Mouse (Mus musculus): ENCODE measurements around the gene Cfap299. TPM values are rescaled to one million over a fixed set of nuclear protein-coding genes. Genes with fewer than 3 reads are reported as not detected.

The Cfap299 gene
- polyA plus RNA-seq, 1 experiment from 2014 or later: not detected

DNA sequence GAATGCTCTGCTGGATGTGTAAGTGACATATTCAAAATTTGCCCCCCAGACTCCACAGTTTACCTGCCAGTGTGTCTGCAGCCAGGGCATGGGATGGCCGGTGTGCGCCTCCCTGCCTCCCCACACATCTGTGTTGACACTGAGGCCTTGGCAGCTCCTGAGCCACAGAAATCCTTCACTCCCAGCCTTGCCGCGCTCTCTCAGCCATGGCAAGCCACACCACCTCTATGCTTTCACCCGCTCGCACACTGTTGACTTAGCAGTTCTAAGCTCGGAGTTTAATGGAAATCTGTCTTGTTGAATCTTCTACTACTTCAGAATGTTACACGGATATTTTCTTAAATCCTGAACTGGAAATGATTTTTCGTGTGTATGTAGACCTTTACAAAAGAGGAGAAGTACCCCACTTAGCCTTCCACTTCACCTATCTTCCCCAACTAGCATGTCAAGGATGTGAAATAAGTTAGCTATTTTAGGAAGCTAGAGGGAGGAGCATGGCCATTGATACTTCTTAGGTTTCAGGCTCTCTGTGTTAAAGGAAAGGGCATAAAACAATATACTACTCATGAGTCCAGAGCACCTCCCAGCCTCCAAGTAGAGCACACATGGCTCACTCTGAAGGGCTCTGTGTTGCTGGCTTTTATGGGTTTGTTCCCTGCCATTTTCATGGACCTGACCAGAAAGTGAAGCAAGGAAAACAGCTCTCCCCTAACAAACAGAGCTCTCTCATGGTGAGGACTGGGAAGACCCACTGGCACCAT is 87.5 kb downstream of the Cfap299 start:
- no peak overlapping the region for H3K9ac ChIP-seq (ENCODE audit: low read length)
- no peaks in the 10 kb centered on the region for H3K9me3 ChIP-seq (ENCODE audit: control insufficient read depth, low read length)
- no peaks in the 10 kb centered on the region for H3K4me1 ChIP-seq (replicated peaks; ENCODE audit: control insufficient read depth, insufficient read depth, low read length)
- H3K27ac ChIP-seq (ENCODE audit: low read depth): no peak overlapping the region
- no peak overlapping the region for H3K4me3 ChIP-seq (ENCODE audit: low read depth, low read length)
- WGBS: 85% methylated on average over 9 of the region's 9 CpGs
- H3K4me2 ChIP-seq (ENCODE audit: low read length): no peak overlapping the region
- no peak for ATAC-seq (replicated peaks; ENCODE audit: low FRiP score, low TSS enrichment, low read depth)
- no peaks in the 10 kb centered on the region for H3K36me3 ChIP-seq (ENCODE audit: control insufficient read depth, insufficient read depth, low read length)
- H3K27me3 ChIP-seq (replicated peaks; ENCODE audit: control insufficient read depth, insufficient read depth, low read length): no peaks in the 10 kb centered on the region
- no peak for DNase-seq (ENCODE audit: low spot score)

DNA sequence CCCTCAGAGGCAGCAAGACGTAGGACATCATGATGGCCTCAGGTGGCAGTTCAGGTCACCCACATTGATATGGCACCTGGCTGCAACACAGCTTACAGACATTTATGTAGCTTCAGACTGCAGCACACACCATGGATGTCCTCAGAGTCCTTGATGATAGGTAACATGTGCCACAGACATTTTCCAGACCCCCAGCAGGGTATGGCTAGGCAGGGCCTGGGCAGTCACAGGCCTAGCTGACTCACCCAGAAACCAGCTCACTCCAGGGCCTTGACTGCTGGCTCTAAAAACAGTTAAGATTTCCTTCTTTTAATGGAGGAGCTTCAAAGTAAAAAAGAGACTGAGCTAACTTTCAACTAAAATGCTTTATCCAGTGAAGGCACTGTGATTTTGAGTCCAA is 95.9 kb downstream of the Cfap299 start:
- Histone ChIP-seq H3K27me3 (replicated peaks; ENCODE audit: control insufficient read depth, insufficient read depth, low read length) (no peaks in the 10 kb centered on the region), H3K4me3 (ENCODE audit: low read depth, low read length) (no peak overlapping the region), H3K4me1 (replicated peaks; ENCODE audit: control insufficient read depth, insufficient read depth, low read length) (no peaks in the 10 kb centered on the region), H3K4me2 (ENCODE audit: low read length) (no peak overlapping the region), H3K9me3 (ENCODE audit: control insufficient read depth, low read length) (no peaks in the 10 kb centered on the region), H3K27ac (ENCODE audit: low read depth) (no peak overlapping the region), H3K9ac (ENCODE audit: low read length) (no peak overlapping the region), H3K36me3 (ENCODE audit: control insufficient read depth, insufficient read depth, low read length) (no peaks in the 10 kb centered on the region)
- ATAC-seq (replicated peaks; ENCODE audit: low FRiP score, low TSS enrichment, low read depth) (no peak), DNase-seq (ENCODE audit: low spot score) (no peak)
- WGBS: 84% methylated on average over 1 of the region's 1 CpGs

DNA sequence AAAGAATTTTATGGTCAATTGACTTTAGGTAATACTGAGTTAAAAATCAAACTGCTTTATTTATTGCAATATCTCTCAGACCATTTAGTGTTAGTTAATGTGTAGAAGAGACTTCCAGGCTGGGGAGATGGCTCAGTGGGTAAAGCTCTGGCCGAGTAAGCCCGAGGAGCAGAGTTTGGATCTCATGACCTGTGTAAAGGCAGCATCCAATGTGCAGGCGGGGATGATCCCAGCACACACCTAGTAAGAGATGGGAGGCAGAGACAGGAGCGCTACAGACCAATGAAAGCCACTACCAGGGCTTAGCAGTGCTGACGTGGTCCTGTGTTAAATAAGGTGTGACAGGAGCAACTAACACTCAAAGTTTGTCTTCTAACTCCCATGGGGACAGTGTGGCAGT is 97.0 kb downstream of the Cfap299 start:
- DNase-seq (ENCODE audit: low spot score): no peak
- H3K36me3 ChIP-seq (ENCODE audit: control insufficient read depth, insufficient read depth, low read length): no peaks in the 10 kb centered on the region
- H3K27me3 ChIP-seq (replicated peaks; ENCODE audit: control insufficient read depth, insufficient read depth, low read length): no peaks in the 10 kb centered on the region
- H3K9ac ChIP-seq (ENCODE audit: low read length): no peak overlapping the region
- H3K27ac ChIP-seq (ENCODE audit: low read depth): no peak overlapping the region
- no peak for ATAC-seq (replicated peaks; ENCODE audit: low FRiP score, low TSS enrichment, low read depth)
- H3K4me3 ChIP-seq (ENCODE audit: low read depth, low read length): no peak overlapping the region
- no peaks in the 10 kb centered on the region for H3K4me1 ChIP-seq (replicated peaks; ENCODE audit: control insufficient read depth, insufficient read depth, low read length)
- no peak overlapping the region for H3K4me2 ChIP-seq (ENCODE audit: low read length)
- WGBS: 77% methylated on average over 5 of the region's 5 CpGs
- H3K9me3 ChIP-seq (ENCODE audit: control insufficient read depth, low read length): no peaks in the 10 kb centered on the region

DNA sequence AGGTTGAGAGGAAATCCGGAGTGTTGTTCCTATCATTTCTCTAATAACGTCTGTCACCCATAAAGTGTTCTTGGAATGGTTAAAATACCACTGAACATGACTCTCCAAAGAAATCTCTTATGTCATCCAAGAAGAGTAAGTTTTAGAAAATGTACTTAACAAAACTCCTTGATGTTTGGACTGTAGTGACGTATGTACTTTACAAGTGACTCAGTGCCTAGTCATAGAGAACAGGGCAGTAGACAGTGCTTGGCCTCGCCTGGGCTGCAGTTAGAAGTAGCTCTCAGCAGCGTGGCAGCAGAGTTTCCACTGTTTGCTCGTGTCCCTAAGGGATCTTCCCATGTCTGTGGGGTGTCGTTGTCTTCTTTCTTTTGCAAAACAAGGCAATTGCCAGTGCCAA is 101.0 kb downstream of the Cfap299 start:
- Histone ChIP-seq H3K4me1 (replicated peaks; ENCODE audit: control insufficient read depth, insufficient read depth, low read length) (no peaks in the 10 kb centered on the region), H3K27ac (ENCODE audit: low read depth) (no peak overlapping the region), H3K4me3 (ENCODE audit: low read depth, low read length) (no peak overlapping the region), H3K36me3 (ENCODE audit: control insufficient read depth, insufficient read depth, low read length) (no peaks in the 10 kb centered on the region), H3K4me2 (ENCODE audit: low read length) (no peak overlapping the region), H3K27me3 (replicated peaks; ENCODE audit: control insufficient read depth, insufficient read depth, low read length) (no peaks in the 10 kb centered on the region), H3K9ac (ENCODE audit: low read length) (no peak overlapping the region), H3K9me3 (ENCODE audit: control insufficient read depth, low read length) (no peaks in the 10 kb centered on the region)
- DNase-seq (ENCODE audit: low spot score) (no peak), ATAC-seq (replicated peaks; ENCODE audit: low FRiP score, low TSS enrichment, low read depth) (no peak)
- WGBS: 69% methylated on average over 7 of the region's 7 CpGs

- WGBS: 69% methylated on average over 3 of the region's 3 CpGs
- no peak overlapping the region for H3K4me3 ChIP-seq (ENCODE audit: low read depth, low read length)
- H3K9ac ChIP-seq (ENCODE audit: low read length): no peak overlapping the region
- H3K36me3 ChIP-seq (ENCODE audit: control insufficient read depth, insufficient read depth, low read length): no peaks in the 10 kb centered on the region
- H3K27ac ChIP-seq (ENCODE audit: low read depth): no peak overlapping the region
- no peaks in the 10 kb centered on the region for H3K4me1 ChIP-seq (replicated peaks; ENCODE audit: control insufficient read depth, insufficient read depth, low read length)
- DNase-seq (ENCODE audit: low spot score) (no peak), ATAC-seq (replicated peaks; ENCODE audit: low FRiP score, low TSS enrichment, low read depth) (no peak)
- no peaks in the 10 kb centered on the region for H3K27me3 ChIP-seq (replicated peaks; ENCODE audit: control insufficient read depth, insufficient read depth, low read length)
- no peak overlapping the region for H3K4me2 ChIP-seq (ENCODE audit: low read length)
- H3K9me3 ChIP-seq (ENCODE audit: control insufficient read depth, low read length): no peaks in the 10 kb centered on the region
These were observed 109.6 kb downstream of the Cfap299 start for GRCm38 (mm10) chr5:98438686-98439085.

- 81% methylated on average over 12 of the region's 12 CpGs for WGBS
- Histone ChIP-seq H3K4me3 (ENCODE audit: low read depth, low read length) (no peak overlapping the region), H3K9ac (ENCODE audit: low read length) (no peak overlapping the region), H3K27ac (ENCODE audit: low read depth) (no peak overlapping the region), H3K36me3 (ENCODE audit: control insufficient read depth, insufficient read depth, low read length) (no peaks in the 10 kb centered on the region), H3K4me2 (ENCODE audit: low read length) (no peak overlapping the region), H3K9me3 (ENCODE audit: control insufficient read depth, low read length) (no peaks in the 10 kb centered on the region), H3K4me1 (replicated peaks; ENCODE audit: control insufficient read depth, insufficient read depth, low read length) (no peaks in the 10 kb centered on the region), H3K27me3 (replicated peaks; ENCODE audit: control insufficient read depth, insufficient read depth, low read length) (no peaks in the 10 kb centered on the region)
- ATAC-seq (replicated peaks; ENCODE audit: low FRiP score, low TSS enrichment, low read depth): peak; percentile 60; the same call in 1 of the 2 replicates
- no peak for DNase-seq (ENCODE audit: low spot score)
These were observed 117.8 kb downstream of the Cfap299 start for GRCm38 (mm10) chr5:98446771-98447462.

GRCm38 (mm10) chr5:98449873-98450272 is 120.8 kb downstream of the Cfap299 start:
- 56% methylated on average over 2 of the region's 2 CpGs for WGBS
- no peaks in the 10 kb centered on the region for H3K4me1 ChIP-seq (replicated peaks; ENCODE audit: control insufficient read depth, insufficient read depth, low read length)
- no peak for DNase-seq (ENCODE audit: low spot score)

DNA sequence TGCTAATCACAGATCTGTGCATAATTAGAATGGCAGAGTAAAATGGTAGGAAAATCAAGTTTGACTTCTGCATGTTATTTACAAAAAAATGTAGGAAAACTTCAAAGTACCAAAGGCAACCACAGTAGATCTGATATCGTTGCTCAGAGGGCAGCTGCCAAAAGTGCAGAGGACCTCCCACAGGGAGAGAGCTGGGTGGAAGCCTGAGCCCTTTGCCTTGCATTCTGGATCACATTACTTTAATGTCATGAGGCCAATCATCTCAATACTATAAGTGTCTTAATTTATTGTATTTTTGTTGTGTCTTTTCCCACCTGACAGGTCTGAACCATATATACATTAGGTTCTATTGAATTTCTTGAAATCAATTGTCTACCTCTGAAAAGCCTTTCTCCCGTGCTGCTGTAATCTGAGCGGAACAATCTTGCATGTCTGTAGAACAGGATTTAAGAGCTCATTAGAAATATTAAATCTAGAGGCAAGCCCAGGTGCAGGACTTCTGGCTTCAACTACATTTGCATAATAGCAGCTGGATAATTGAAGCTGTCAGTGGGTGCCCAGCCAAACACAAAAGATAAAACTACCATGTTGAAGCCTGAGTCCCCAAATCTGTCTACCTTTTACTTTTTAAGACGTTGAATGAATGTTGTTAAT is 137.9 kb downstream of the Cfap299 start:
- no peaks in the 10 kb centered on the region for H3K9me3 ChIP-seq (ENCODE audit: control insufficient read depth, low read length)
- 67% methylated on average over 4 of the region's 4 CpGs for WGBS
- no peak overlapping the region for H3K4me3 ChIP-seq (ENCODE audit: low read depth, low read length)
- H3K36me3 ChIP-seq (ENCODE audit: control insufficient read depth, insufficient read depth, low read length): no peaks in the 10 kb centered on the region
- H3K9ac ChIP-seq (ENCODE audit: low read length): no peak overlapping the region
- H3K27ac ChIP-seq (ENCODE audit: low read depth): no peak overlapping the region
- H3K27me3 ChIP-seq (replicated peaks; ENCODE audit: control insufficient read depth, insufficient read depth, low read length): no peaks in the 10 kb centered on the region
- DNase-seq (ENCODE audit: low spot score) (no peak), ATAC-seq (replicated peaks; ENCODE audit: low FRiP score, low TSS enrichment, low read depth) (no peak)
- H3K4me2 ChIP-seq (ENCODE audit: low read length): no peak overlapping the region
- H3K4me1 ChIP-seq (replicated peaks; ENCODE audit: control insufficient read depth, insufficient read depth, low read length): no peaks in the 10 kb centered on the region

More at GRCm38 (mm10) chr5:98449873-98450272, 120.8 kb downstream of the Cfap299 start:
- no peak overlapping the region for H3K9ac ChIP-seq (ENCODE audit: low read length)
- no peak overlapping the region for H3K4me2 ChIP-seq (ENCODE audit: low read length)
- H3K36me3 ChIP-seq (ENCODE audit: control insufficient read depth, insufficient read depth, low read length): no peaks in the 10 kb centered on the region
- no peaks in the 10 kb centered on the region for H3K9me3 ChIP-seq (ENCODE audit: control insufficient read depth, low read length)
- H3K4me3 ChIP-seq (ENCODE audit: low read depth, low read length): no peak overlapping the region
- ATAC-seq (replicated peaks; ENCODE audit: low FRiP score, low TSS enrichment, low read depth): no peak
- no peaks in the 10 kb centered on the region for H3K27me3 ChIP-seq (replicated peaks; ENCODE audit: control insufficient read depth, insufficient read depth, low read length)
- H3K27ac ChIP-seq (ENCODE audit: low read depth): no peak overlapping the region

All from intestine, embryonic 14.5 days (tissue).